In the genomic region with DNA sequence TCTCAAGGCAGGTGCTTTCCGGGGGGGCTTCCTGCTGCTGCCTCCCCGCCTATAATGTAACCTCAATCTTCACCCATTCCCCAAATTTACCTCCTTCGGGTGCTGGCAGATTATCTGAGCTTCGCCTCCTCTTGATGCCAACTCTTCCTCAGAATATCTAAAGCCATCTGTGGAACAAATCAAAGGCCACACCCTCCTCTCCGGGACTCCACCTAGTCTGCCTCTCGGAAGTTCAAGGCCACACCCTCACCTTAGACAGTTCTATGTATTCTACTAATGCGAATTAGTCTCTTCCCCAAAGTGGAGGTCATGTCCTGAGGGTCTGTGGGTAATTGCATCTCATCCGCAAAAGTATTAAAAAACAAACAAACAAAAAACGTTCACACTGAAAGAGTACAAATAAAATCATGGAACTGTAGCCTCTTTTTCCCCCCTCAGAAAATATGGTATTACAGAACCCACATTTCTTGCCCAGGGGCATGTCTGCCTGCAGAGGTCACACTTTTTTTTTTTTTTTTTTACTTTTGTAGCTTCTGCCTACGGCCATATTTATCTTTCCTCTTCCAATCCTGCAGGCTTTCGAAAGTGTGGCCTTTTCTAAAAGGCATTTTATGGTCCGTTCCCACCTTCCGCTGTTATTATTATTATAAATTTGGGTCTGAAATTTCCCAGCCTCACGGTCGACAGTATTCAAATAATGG, we compare ENCODE assay signal across 8 mouse cellular contexts. TPM values are rescaled to one million over a fixed set of nuclear protein-coding genes. Genes with fewer than 3 reads are reported as not detected.
A peak's percentile ranks its signal among the peaks of the same experiment; 100 is the strongest.
DNase-seq lines count a peak whose midpoint lies in the region; ATAC-seq and TF ChIP-seq lines count a peak whose summit lies in the region.

No protein-coding gene starts in this region.

- H3K4me3 ChIP-seq in ES-Bruce4 (ENCODE audit: low read depth, low read length) = no peak overlapping the region
- H3K4me3 ChIP-seq in forebrain, embryonic 16.5 days (replicated peaks; ENCODE audit: low read length) = peak overlapping the region; percentile 54
- H3K4me3 ChIP-seq in liver, embryonic 15.5 days (replicated peaks) = peak overlapping the region; percentile 58

- no peaks in the 10 kb centered on the region for H3K36me3 ChIP-seq in ES-Bruce4 (ENCODE audit: control insufficient read depth, insufficient read depth, low read length, poor library complexity, severe bottlenecking)
- H3K36me3 ChIP-seq in forebrain, embryonic 16.5 days (ENCODE audit: control insufficient read depth, insufficient read depth) = no peaks in the 10 kb centered on the region
- H3K36me3 ChIP-seq in liver, embryonic 15.5 days (replicated peaks) = no peaks in the 10 kb centered on the region

- peak; percentile 20 to 40 for DNase-seq in cerebellum, postnatal 25 days
- no peak for DNase-seq in cerebellum, postnatal 4 days (ENCODE audit: low spot score in 2 of 2)
- no peak for DNase-seq in right cerebral cortex, postnatal 36 days (ENCODE audit: low spot score in 2 of 2)
- DNase-seq in retina, postnatal 1 day = no peak
- no peak for DNase-seq in right cerebral cortex, adult 2 months (ENCODE audit: low spot score in 2 of 2)

- H3K4me2 ChIP-seq in forebrain, embryonic 16.5 days (ENCODE audit: low read length) = peak overlapping the region; percentile 86
- H3K4me2 ChIP-seq in liver, embryonic 15.5 days = peak overlapping the region; percentile 91

- TF ChIP-seq POLR2A in ES-Bruce4 (IDR thresholded peaks at IDR 0.05; ENCODE audit: insufficient read depth, low read length) = no peak

- H3K27ac ChIP-seq in ES-Bruce4 (ENCODE audit: insufficient read depth, low read length) = no peak overlapping the region
- peak overlapping the region; percentile 95 for H3K27ac ChIP-seq in forebrain, embryonic 16.5 days (ENCODE audit: low read length)
- no peak overlapping the region for H3K27ac ChIP-seq in liver, embryonic 15.5 days (replicated peaks)

- TF ChIP-seq CTCF in ES-Bruce4 (IDR thresholded peaks at IDR 0.05; ENCODE audit: low read depth, low read length) = no peak

- no peaks in the 10 kb centered on the region for H3K27me3 ChIP-seq in ES-Bruce4 (ENCODE audit: control insufficient read depth, insufficient read depth, low read length, poor library complexity, severe bottlenecking)
- H3K27me3 ChIP-seq in forebrain, embryonic 16.5 days (replicated peaks; ENCODE audit: control insufficient read depth, insufficient read depth, low read length) = peaks cover 8% of the 10 kb centered on the region
- H3K27me3 ChIP-seq in liver, embryonic 15.5 days = peaks cover 80% of the 10 kb centered on the region

- ATAC-seq in forebrain, embryonic 16.5 days = no peak
- ATAC-seq in liver, embryonic 15.5 days (ENCODE audit: insufficient read depth) = no peak

- peaks cover 8% of the 10 kb centered on the region for H3K4me1 ChIP-seq in ES-Bruce4 (ENCODE audit: control insufficient read depth, insufficient read depth, low read length)
- peaks cover 16% of the 10 kb centered on the region for H3K4me1 ChIP-seq in forebrain, embryonic 16.5 days (replicated peaks; ENCODE audit: control insufficient read depth, insufficient read depth, low read length)
- H3K4me1 ChIP-seq in liver, embryonic 15.5 days (replicated peaks) = peaks cover 50% of the 10 kb centered on the region

- 20% methylated on average over 15 of the region's 15 CpGs for WGBS in forebrain, embryonic 16.5 days
- WGBS in liver, embryonic 15.5 days (ENCODE audit: insufficient replicate concordance) = 11% methylated on average over 15 of the region's 15 CpGs

- H3K9ac ChIP-seq in ES-Bruce4 (ENCODE audit: low read depth, poor library complexity, severe bottlenecking) = peak overlapping the region; percentile 63
- H3K9ac ChIP-seq in forebrain, embryonic 16.5 days (replicated peaks; ENCODE audit: low read depth, low read length) = peak overlapping the region; percentile 77
- H3K9ac ChIP-seq in liver, embryonic 15.5 days = no peak overlapping the region

- peak; percentile 68; the same call in 1 of the 2 replicates for TF ChIP-seq EP300 in ES-Bruce4 (IDR thresholded peaks at IDR 0.05; ENCODE audit: insufficient read depth, low read depth, low read length)

- H3K9me3 ChIP-seq in ES-Bruce4 (replicated peaks; ENCODE audit: control insufficient read depth, insufficient read depth, low read length, poor library complexity, severe bottlenecking) = no peaks in the 10 kb centered on the region
- H3K9me3 ChIP-seq in forebrain, embryonic 16.5 days (ENCODE audit: control insufficient read depth, low read length) = no peaks in the 10 kb centered on the region
- H3K9me3 ChIP-seq in liver, embryonic 15.5 days (replicated peaks) = no peaks in the 10 kb centered on the region

RNA-seq across cellular contexts. Expression of a gene that starts 10.2 kb away (rescaled TPM):
- 38.8 and 43.4 TPM in 2 replicates for polyA plus RNA-seq in ES-Bruce4 (2011; ENCODE audit: insufficient read depth, insufficient read length, low read depth, missing spikeins)
- polyA plus RNA-seq in forebrain, embryonic 16.5 days (2015; fragmentation: Nextera tagmentation; extraction: Ambion mirVana) = 21.0 and 26.5 TPM in 2 replicates
- polyA plus RNA-seq in liver, embryonic 15.5 days (2015; fragmentation: Nextera tagmentation; extraction: Ambion mirVana) = 4.8 and 5.5 TPM in 2 replicates

RNA-seq across cellular contexts. Expression of a gene that starts 56.1 kb away (rescaled TPM):
- polyA plus RNA-seq in ES-Bruce4 (2011; ENCODE audit: insufficient read depth, insufficient read length, low read depth, missing spikeins) = 204 and 208 TPM in 2 replicates
- polyA plus RNA-seq in forebrain, embryonic 16.5 days (2015; fragmentation: Nextera tagmentation; extraction: Ambion mirVana) = 96.9 and 103 TPM in 2 replicates
- 119 and 121 TPM in 2 replicates for polyA plus RNA-seq in liver, embryonic 15.5 days (2015; fragmentation: Nextera tagmentation; extraction: Ambion mirVana)

RNA-seq across cellular contexts. Expression of a gene that starts 57.5 kb away (rescaled TPM):
- polyA plus RNA-seq in ES-Bruce4 (2011; ENCODE audit: insufficient read depth, insufficient read length, low read depth, missing spikeins) = 6.9 and 8.9 TPM in 2 replicates
- not detected in 2 replicates for polyA plus RNA-seq in forebrain, embryonic 16.5 days (2015; fragmentation: Nextera tagmentation; extraction: Ambion mirVana)
- polyA plus RNA-seq in liver, embryonic 15.5 days (2015; fragmentation: Nextera tagmentation; extraction: Ambion mirVana) = 1.2 and 1.9 TPM in 2 replicates

Comparison
In these comparisons a context has a peak if more than half of its experiments do, and no peak if none do; other contexts are left out.
1. DNase-seq: peak in cerebellum, postnatal 25 days (2 of 2); none in cerebellum, postnatal 4 days (0 of 2), right cerebral cortex, postnatal 36 days (0 of 2), retina, postnatal 1 day (single experiment) and right cerebral cortex, adult 2 months (0 of 2).